Mouse (Mus musculus) B cell, adult 62 days (primary cell): Measurements from ENCODE around the gene Gm3099. TPM values are rescaled to one million over a fixed set of nuclear protein-coding genes. Genes with fewer than 3 reads are reported as not detected.

Experiments
- total RNA-seq: library from RNA; stranded (reverse); gene quantifications from 4 replicates; pipeline ENCODE4 v1.2.4, GENCODE M21; 2023

Gm3099 gene
- not detected in 4 replicates for total RNA-seq

DNA sequence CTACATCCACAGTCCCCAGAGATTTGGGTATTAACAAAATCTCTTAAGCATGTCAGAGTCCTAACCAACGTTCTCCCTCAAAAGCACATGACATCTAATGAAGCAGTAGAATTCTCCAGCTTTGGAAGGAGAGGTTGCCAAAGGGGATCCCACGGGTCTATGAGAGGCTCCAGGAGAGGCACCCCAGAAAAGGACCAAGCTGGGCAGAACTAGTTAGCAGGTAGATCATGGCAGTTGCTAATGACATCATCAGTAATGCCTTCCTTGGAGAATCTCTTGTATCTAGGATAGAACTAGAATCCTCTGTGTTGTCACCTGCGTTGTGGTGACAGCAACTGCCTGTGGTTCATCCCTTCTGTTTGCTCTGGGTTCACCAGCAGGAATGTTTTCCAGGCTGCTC, at the start of gene Gm3099:
TSS of gene Gm3099 (plus strand) at position 301 of the 400 bp plus-strand sequence.

DNA sequence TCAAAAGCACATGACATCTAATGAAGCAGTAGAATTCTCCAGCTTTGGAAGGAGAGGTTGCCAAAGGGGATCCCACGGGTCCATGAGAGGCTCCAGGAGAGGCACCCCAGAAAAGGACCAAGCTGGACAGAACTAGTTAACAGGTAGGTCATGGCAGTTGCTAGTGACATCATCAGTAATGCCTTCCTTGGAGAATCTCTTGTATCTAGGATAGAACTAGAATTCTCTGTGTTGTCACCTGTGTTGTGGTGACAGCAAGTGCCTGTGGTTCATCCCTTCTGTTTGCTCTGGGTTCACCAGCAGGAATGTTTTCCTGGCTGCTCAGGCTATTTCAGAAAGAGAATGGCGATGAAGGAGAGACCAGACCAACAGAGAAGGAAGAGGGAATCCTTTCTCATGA, 34.9 kb upstream of the Gm3099 start, which contains the start of gene Gm3095:
TSS of gene Gm3095 (plus strand) at position 301 of the 400 bp plus-strand sequence.

DNA sequence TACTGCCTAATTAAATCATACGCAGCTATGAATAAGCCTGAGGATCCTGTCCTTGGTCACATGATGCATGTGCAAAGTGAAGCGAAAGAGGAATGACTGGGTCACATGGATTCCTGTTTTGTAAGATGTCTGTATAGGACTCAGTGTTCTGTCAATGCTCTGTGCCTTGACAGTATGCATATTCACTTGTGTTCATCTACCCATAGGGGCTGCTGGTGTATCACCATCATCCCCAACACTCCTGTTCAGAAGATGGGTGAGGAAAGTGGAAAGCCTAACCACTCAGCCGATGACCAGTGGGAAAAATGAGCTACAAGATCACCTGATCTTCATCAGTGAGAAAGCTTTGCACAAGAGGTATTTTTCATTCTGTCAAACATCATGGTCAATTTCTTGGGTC, 25.4 kb downstream of the Gm3099 start, which contains the start of gene Gm5796:
TSS of gene Gm5796 (plus strand) at position 301 of the 400 bp plus-strand sequence.

Other genes with a start within 250 kb of the Gm3099 start
- gene Gm3002, start 188.3 kb upstream of the Gm3099 start, total RNA-seq, result not detected in 4 replicates
- not detected in 4 replicates for gene Gm3033, start 152.1 kb upstream of the Gm3099 start, total RNA-seq
- gene Gm2916, start 114.2 kb upstream of the Gm3099 start, total RNA-seq, result not detected in 4 replicates
- gene Gm3029, start 66.6 kb upstream of the Gm3099 start, total RNA-seq, result not detected in 4 replicates
- not detected in 4 replicates for gene Gm3095, start 34.8 kb upstream of the Gm3099 start, total RNA-seq
- gene Gm5796, start 25.5 kb downstream of the Gm3099 start, total RNA-seq, result 0.33 TPM in 1 of 4 replicates, not detected in the others
- gene Gm3115, start 85.7 kb downstream of the Gm3099 start, total RNA-seq, result not detected in 4 replicates
- not detected in 4 replicates for gene Gm8108, start 112.1 kb downstream of the Gm3099 start, total RNA-seq
- gene Gm3127, start 166.6 kb downstream of the Gm3099 start, total RNA-seq, result not detected in 4 replicates
- gene Gm2974, start 184.2 kb downstream of the Gm3099 start, total RNA-seq, result not detected in 4 replicates